Comparison of ENCODE assay signal across 24 mouse cellular contexts in genomic region chr15:93648646-93649045, GRCm38 (mm10).
"Had no signal": no experiment of that assay in that cellular context is flagged by ENCODE, and none has a peak within 500 bp of the region (broad histone marks: within the 10 kb centered on the region; RNA-seq: fewer than 3 reads in every experiment).

No protein-coding gene starts in this region.

- H3K9ac ChIP-seq: forebrain, postnatal 0 days; heart, embryonic 13.5 days; heart, embryonic 15.5 days; hindbrain, embryonic 13.5 days; hindbrain, embryonic 15.5 days; kidney, embryonic 15.5 days; limb, embryonic 12.5 days; limb, embryonic 15.5 days; liver, embryonic 12.5 days had no signal

- DNase-seq: forebrain, postnatal 0 days; gastrocnemius, postnatal 14 days; gastrocnemius, postnatal 36 days; heart, adult 18-20 months; kidney, adult 11 months; kidney, adult 2 months; kidney, adult 9 months; kidney, postnatal 14 days; kidney, postnatal 36 days; layer of hippocampus, adult 9-11 months; layer of hippocampus, postnatal 36 days; left cerebral cortex, postnatal 4 days had no signal

- H3K4me3 ChIP-seq: heart, embryonic 13.5 days; heart, embryonic 15.5 days; hindbrain, embryonic 13.5 days; hindbrain, embryonic 15.5 days; kidney, embryonic 15.5 days; limb, embryonic 12.5 days; limb, embryonic 15.5 days; liver, embryonic 12.5 days had no signal

- H3K36me3 ChIP-seq: heart, embryonic 13.5 days; heart, embryonic 15.5 days; hindbrain, embryonic 13.5 days; hindbrain, embryonic 15.5 days; kidney, embryonic 15.5 days; limb, embryonic 12.5 days; limb, embryonic 15.5 days; liver, embryonic 12.5 days had no signal

- H3K27me3 ChIP-seq: heart, embryonic 13.5 days; heart, embryonic 15.5 days; hindbrain, embryonic 13.5 days; hindbrain, embryonic 15.5 days; kidney, embryonic 15.5 days; limb, embryonic 12.5 days; limb, embryonic 15.5 days; liver, embryonic 12.5 days had no signal

- H3K27ac ChIP-seq: heart, embryonic 13.5 days; heart, embryonic 15.5 days; hindbrain, embryonic 13.5 days; hindbrain, embryonic 15.5 days; hindbrain, postnatal 0 days; kidney, embryonic 15.5 days; kidney, postnatal 0 days; limb, embryonic 12.5 days; limb, embryonic 15.5 days had no signal

- H3K9me3 ChIP-seq: heart, embryonic 13.5 days; heart, embryonic 15.5 days; hindbrain, embryonic 13.5 days; hindbrain, embryonic 15.5 days; kidney, embryonic 15.5 days; limb, embryonic 12.5 days; limb, embryonic 15.5 days; liver, embryonic 12.5 days had no signal

- H3K4me2 ChIP-seq: heart, embryonic 11.5 days; heart, embryonic 13.5 days; heart, embryonic 15.5 days; hindbrain, embryonic 13.5 days; hindbrain, embryonic 15.5 days; kidney, embryonic 15.5 days; limb, embryonic 12.5 days; limb, embryonic 15.5 days had no signal

- H3K4me1 ChIP-seq: hindbrain, embryonic 13.5 days; hindbrain, embryonic 15.5 days had no signal

- ATAC-seq: forebrain, postnatal 0 days; hindbrain, postnatal 0 days; intestine, embryonic 16.5 days had no signal
